Mouse (Mus musculus) liver, adult 2 months (tissue): ENCODE results near the gene Cavin1.

Experiments used
- CTCF ChIP-seq: fragments of 200-500 bp; IDR thresholded peaks from 2 replicates; pipeline ENCODE4 v1.5.1; 2011; ENCODE audit warnings: low read depth, low read length, control low read depth
- POLR2A ChIP-seq: fragments of 200-500 bp; IDR thresholded peaks from 2 replicates; pipeline ENCODE4 v1.6.1; 2011; ENCODE audit warnings: low read length, control low read depth; ENCODE audit not compliant: insufficient read depth; ENCODE audit errors: extremely low read depth

DNA sequence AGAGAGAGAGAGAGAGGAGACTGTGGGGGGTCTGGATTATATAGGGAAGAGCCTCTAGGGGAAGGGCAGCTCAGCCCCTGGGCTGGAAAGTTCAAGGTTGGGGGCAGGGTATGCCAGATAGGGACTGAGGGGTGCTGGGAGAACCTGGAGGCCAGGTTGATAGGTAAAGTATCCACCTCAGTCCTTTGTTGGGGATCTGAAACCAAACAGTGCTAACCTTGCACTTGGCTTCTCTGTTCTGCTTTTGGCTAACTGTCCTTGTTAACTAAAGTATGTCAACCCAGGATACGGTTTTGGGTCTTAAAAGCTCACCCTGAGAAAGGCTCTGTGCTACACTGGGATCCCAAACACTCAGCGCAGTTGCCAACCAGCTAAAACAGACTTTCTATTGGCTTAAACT is 19.0 kb upstream of the Cavin1 start:
- TF ChIP-seq CTCF (no peak), POLR2A (no peak)
